Comparison of ENCODE assay signal across 8 mouse cellular contexts in the genomic region with DNA sequence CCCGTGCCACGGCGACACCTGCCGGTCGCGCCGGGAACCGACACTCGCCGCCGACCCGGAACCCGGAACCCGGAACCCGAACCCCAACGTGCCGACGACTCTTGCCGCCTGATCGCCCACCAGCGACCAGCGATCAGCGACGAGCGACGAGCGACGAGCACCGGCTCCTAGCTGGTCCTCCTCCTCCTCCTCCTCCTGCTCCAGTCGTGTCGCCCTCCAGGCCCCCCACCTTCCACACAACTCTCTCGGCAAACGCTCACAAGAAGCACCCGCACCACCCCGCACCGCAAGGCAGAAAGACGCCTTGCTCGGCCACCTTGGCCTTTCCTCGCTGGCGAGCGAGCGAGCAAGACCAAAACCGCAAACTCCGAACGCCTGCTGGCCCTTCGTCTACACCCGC.
A peak's percentile ranks its signal among the peaks of the same experiment; 100 is the strongest.
DNase-seq lines count a peak whose midpoint lies in the region; ATAC-seq and TF ChIP-seq lines count a peak whose summit lies in the region.
"Not testable (repeated sequence)": the region's sequence is repeated elsewhere in the genome, so short reads cannot be mapped to it uniquely, and the experiment has no call there.

No protein-coding gene starts in this region.

- H3K4me3 ChIP-seq in cortical plate, adult 2 months (ENCODE audit: insufficient read depth, low read length), result peak overlapping the region; percentile 71
- peak overlapping the region; percentile 26 for H3K4me3 ChIP-seq in forebrain, postnatal 0 days (ENCODE audit: low read depth, low read length)
- H3K4me3 ChIP-seq in hindbrain, embryonic 15.5 days, result peak overlapping the region; percentile 44
- peak overlapping the region; percentile 46 for H3K4me3 ChIP-seq in limb, embryonic 10.5 days
- H3K4me3 ChIP-seq in lung, postnatal 0 days (ENCODE audit: low read depth, low read length), result peak overlapping the region; percentile 20; the same call in 1 of the 2 replicates
- peak overlapping the region; percentile 41 for H3K4me3 ChIP-seq in neural tube, embryonic 15.5 days (replicated peaks)

- TF ChIP-seq EP300 in lung, postnatal 0 days (IDR thresholded peaks at IDR 0.05), result not testable (repeated sequence)

- H3K4me2 ChIP-seq in forebrain, postnatal 0 days (ENCODE audit: low read depth), result peak overlapping the region; percentile 37
- peak overlapping the region; percentile 47 for H3K4me2 ChIP-seq in hindbrain, embryonic 15.5 days
- peak overlapping the region; percentile 41 for H3K4me2 ChIP-seq in lung, postnatal 0 days (replicated peaks; ENCODE audit: low read depth, low read length)
- H3K4me2 ChIP-seq in neural tube, embryonic 15.5 days, result peak overlapping the region; percentile 51

- not testable (repeated sequence) for H3K4me1 ChIP-seq in cortical plate, adult 2 months (ENCODE audit: control insufficient read depth, insufficient read depth, low read length); forebrain, postnatal 0 days (ENCODE audit: insufficient read depth); hindbrain, embryonic 15.5 days (replicated peaks); limb, embryonic 10.5 days; lung, postnatal 0 days (ENCODE audit: insufficient read depth, low read depth, low read length); neural tube, embryonic 15.5 days

- peak overlapping the region; percentile 39; the same call in 1 of the 2 replicates for H3K9ac ChIP-seq in forebrain, postnatal 0 days
- not testable (repeated sequence) for H3K9ac ChIP-seq in hindbrain, embryonic 15.5 days; lung, postnatal 0 days (replicated peaks; ENCODE audit: low read depth)
- 0 out of 2 replicates have a peak overlapping the region, but pooled peaks have one; percentile 40 for H3K9ac ChIP-seq in neural tube, embryonic 15.5 days (replicated peaks)

- TF ChIP-seq POLR2A in cortical plate, adult 2 months (IDR thresholded peaks at IDR 0.05; ENCODE audit: extremely low read depth, insufficient read depth, low read length), result not testable (repeated sequence)

- WGBS in forebrain, postnatal 0 days, result 9% methylated on average over 15 of the region's 47 CpGs
- WGBS in hindbrain, embryonic 15.5 days, result 4% methylated on average over 19 of the region's 47 CpGs
- WGBS in limb, embryonic 10.5 days, result 16% methylated on average over 20 of the region's 47 CpGs
- 2% methylated on average over 14 of the region's 47 CpGs for WGBS in lung, postnatal 0 days
- WGBS in neural tube, embryonic 15.5 days, result 6% methylated on average over 18 of the region's 47 CpGs

- H3K36me3 ChIP-seq in forebrain, postnatal 0 days (ENCODE audit: insufficient read depth); hindbrain, embryonic 15.5 days; limb, embryonic 10.5 days; lung, postnatal 0 days (ENCODE audit: insufficient read depth, low read length); neural tube, embryonic 15.5 days: not testable (repeated sequence)

- not testable (repeated sequence) for ATAC-seq in forebrain, postnatal 0 days; hindbrain, embryonic 15.5 days (ENCODE audit: low FRiP score, low read depth); lung, postnatal 0 days; neural tube, embryonic 15.5 days (ENCODE audit: low FRiP score)

- TF ChIP-seq CTCF in cortical plate, adult 2 months (IDR thresholded peaks at IDR 0.05; ENCODE audit: extremely low read depth, insufficient read depth, low read length); lung, postnatal 0 days (IDR thresholded peaks at IDR 0.05): not testable (repeated sequence)
- peak; percentile 4 for TF ChIP-seq CTCF in forebrain, postnatal 0 days (IDR thresholded peaks at IDR 0.05; ENCODE audit: low read depth)

- not testable (repeated sequence) for H3K27me3 ChIP-seq in forebrain, postnatal 0 days (ENCODE audit: insufficient read depth, low read length); hindbrain, embryonic 15.5 days; limb, embryonic 10.5 days (ENCODE audit: low read depth, poor library complexity, severe bottlenecking); lung, postnatal 0 days (replicated peaks; ENCODE audit: insufficient read depth, low read length); neural tube, embryonic 15.5 days (replicated peaks)

- peak overlapping the region; percentile 91; the same call in 1 of the 2 replicates for H3K27ac ChIP-seq in cortical plate, adult 2 months (ENCODE audit: insufficient read depth, low read length)
- H3K27ac ChIP-seq in forebrain, postnatal 0 days (ENCODE audit: low read depth, low read length); limb, embryonic 10.5 days; lung, postnatal 0 days (ENCODE audit: low read length); neural tube, embryonic 15.5 days (replicated peaks): not testable (repeated sequence)
- peak overlapping the region; percentile 64; the same call in 1 of the 2 replicates for H3K27ac ChIP-seq in hindbrain, embryonic 15.5 days (replicated peaks)

- not testable (repeated sequence) for H3K9me3 ChIP-seq in forebrain, postnatal 0 days (ENCODE audit: low read length); hindbrain, embryonic 15.5 days; limb, embryonic 10.5 days (replicated peaks); lung, postnatal 0 days (ENCODE audit: low read length); neural tube, embryonic 15.5 days (replicated peaks)

- peak; percentile 48 for DNase-seq in NIH3T3 (ENCODE audit: low read depth)
- peak; percentile 41 for DNase-seq in forebrain, postnatal 0 days
- DNase-seq in limb, embryonic 10.5 days (ENCODE audit: low spot score), result peak; percentile 34
- DNase-seq in lung, postnatal 0 days (ENCODE audit: low spot score), result not testable (repeated sequence)
- DNase-seq in thymus, postnatal 25 days, result peak; percentile 21

Comparison
In these comparisons a context has a peak if more than half of its experiments do, and no peak if none do; other contexts are left out.
1. H3K4me3 ChIP-seq: peak in every context shown above with its lines; median percentile 71 in cortical plate, adult 2 months; 46 in limb, embryonic 10.5 days; 44 in hindbrain, embryonic 15.5 days; 41 in neural tube, embryonic 15.5 days; 26 in forebrain, postnatal 0 days; 20 in lung, postnatal 0 days.